Mouse (Mus musculus) testis, adult 2 months (tissue): Measurements from ENCODE around the gene Lin28a.

Source experiments
- CTCF ChIP-seq: fragments of 200-500 bp; IDR thresholded peaks from 2 replicates; pipeline ENCODE4 v1.5.1; 2012; ENCODE audit warnings: low read depth, mild to moderate bottlenecking, inconsistent platforms, low read length, moderate library complexity; ENCODE audit not compliant: control insufficient read depth, insufficient read depth, insufficient replicate concordance
- POLR2A ChIP-seq: fragments of 200-500 bp; IDR thresholded peaks from 2 replicates; pipeline ENCODE4 v1.6.1; 2012; ENCODE audit warnings: low read depth, mild to moderate bottlenecking, inconsistent platforms, low read length, moderate library complexity; ENCODE audit not compliant: control insufficient read depth

- TF ChIP-seq POLR2A (no peak), CTCF (no peak)
Measured at GRCm38 (mm10) chr4:134002903-134003302, 15.7 kb downstream of the Lin28a start.
